Mouse (Mus musculus) spleen, adult 2 months (tissue): ENCODE measurements around the gene Phldb2.

Experiments
- CTCF ChIP-seq: fragments of 200-500 bp; IDR thresholded peaks from 2 replicates; pipeline ENCODE4 v1.5.1; 2011; ENCODE audit warnings: mild to moderate bottlenecking, inconsistent platforms; ENCODE audit not compliant: insufficient read depth, insufficient read length, insufficient replicate concordance; ENCODE audit errors: extremely low read depth
- POLR2A ChIP-seq: fragments of 200-500 bp; IDR thresholded peaks from 2 replicates; pipeline ENCODE4 v1.6.1; 2011; ENCODE audit warnings: low read depth, low read length, inconsistent platforms

DNA sequence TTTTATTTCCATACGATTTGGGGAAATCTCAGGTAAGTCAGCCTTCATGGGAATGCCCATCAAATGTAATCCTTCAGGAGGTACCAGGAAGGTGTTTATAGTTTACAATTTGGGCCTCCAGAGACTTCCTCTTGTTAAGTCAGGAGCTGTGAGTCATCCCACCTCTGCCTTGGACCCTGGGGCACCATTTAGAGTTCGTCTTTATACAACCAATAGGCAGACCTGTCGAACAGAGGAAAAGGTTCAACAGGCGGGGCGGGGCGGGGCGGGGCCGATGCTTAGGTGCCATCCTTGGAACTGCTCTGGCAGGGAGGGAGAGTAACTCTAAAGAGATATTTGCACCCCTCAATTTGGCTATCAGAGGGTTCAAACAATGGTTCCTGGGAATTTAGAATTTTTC, 49.8 kb downstream of the Phldb2 start:
- TF ChIP-seq CTCF (no peak), POLR2A (no peak)
